Mouse (Mus musculus) stomach, embryonic 16.5 days (tissue): ENCODE data around the gene Svs2. TPM values are rescaled to one million over a fixed set of nuclear protein-coding genes. Genes with fewer than 3 reads are reported as not detected.

Source experiments
- polyA plus RNA-seq: library from polyadenylated mRNA; unstranded; fragments of >200 nt; fragmentation: Nextera tagmentation; extraction: Ambion mirVana; gene quantifications from 2 replicates; pipeline ENCODE4 v1.2.1, GENCODE M21; 2015

The Svs2 gene
- polyA plus RNA-seq, 1 experiment from 2014 or later, result not detected

Other genes starting within 250 kb of the Svs2 start
- 272 and 274 TPM in 2 replicates for gene Ywhab, start 243.5 kb downstream of the Svs2 start, polyA plus RNA-seq
- 0.75 and 0.87 TPM in 2 replicates for gene Pabpc1l, start 213.0 kb downstream of the Svs2 start, polyA plus RNA-seq
- gene Stk4, start 168.1 kb downstream of the Svs2 start, polyA plus RNA-seq, result 19.3 and 20.9 TPM in 2 replicates
- 46.3 and 50.8 TPM in 2 replicates for gene Tomm34, start 167.3 kb downstream of the Svs2 start, polyA plus RNA-seq
- 0.14 and 0.29 TPM in 2 replicates for gene Kcns1, start 67.4 kb downstream of the Svs2 start, polyA plus RNA-seq
- gene Wfdc5, start 55.7 kb downstream of the Svs2 start, polyA plus RNA-seq, result 11.0 and 27.7 TPM in 2 replicates
- 0.31 TPM in 1 of 2 replicates, not detected in the other for gene Wfdc12, start 47.9 kb downstream of the Svs2 start, polyA plus RNA-seq
- gene Wfdc15a, start 38.3 kb downstream of the Svs2 start, polyA plus RNA-seq, result not detected in 2 replicates
- 56.1 and 65.1 TPM in 2 replicates for gene Wfdc15b, start 16.8 kb downstream of the Svs2 start, polyA plus RNA-seq
- gene Svs3b, start 18.2 kb upstream of the Svs2 start, polyA plus RNA-seq, result not detected in 2 replicates
- gene Svs4, start 40.0 kb upstream of the Svs2 start, polyA plus RNA-seq, result not detected in 2 replicates
- not detected in 2 replicates for gene Svs3a, start 50.8 kb upstream of the Svs2 start, polyA plus RNA-seq
- not detected in 2 replicates for gene Svs6, start 78.3 kb upstream of the Svs2 start, polyA plus RNA-seq
- not detected in 2 replicates for gene Svs5, start 94.3 kb upstream of the Svs2 start, polyA plus RNA-seq
- 35.5 and 46.1 TPM in 2 replicates for gene Slpi, start 150.6 kb upstream of the Svs2 start, polyA plus RNA-seq
- gene Rbpjl, start 164.7 kb upstream of the Svs2 start, polyA plus RNA-seq, result 41.3 and 45.2 TPM in 2 replicates
- 6.4 and 8.9 TPM in 2 replicates for gene Matn4, start 166.7 kb upstream of the Svs2 start, polyA plus RNA-seq
- 150 and 173 TPM in 2 replicates for gene Sdc4, start 205.4 kb upstream of the Svs2 start, polyA plus RNA-seq
- gene Sys1, start 218.5 kb upstream of the Svs2 start, polyA plus RNA-seq, result 48.1 and 49.4 TPM in 2 replicates
- 17.2 and 19.2 TPM in 2 replicates for gene Gm20458, start 222.5 kb upstream of the Svs2 start, polyA plus RNA-seq
- gene Trp53tg5, start 235.3 kb upstream of the Svs2 start, polyA plus RNA-seq, result not detected in 2 replicates
- 12.1 and 21.3 TPM in 2 replicates for gene Dbndd2, start 247.6 kb upstream of the Svs2 start, polyA plus RNA-seq